8 mouse cellular contexts compared by ENCODE assay signal in the genomic region with DNA sequence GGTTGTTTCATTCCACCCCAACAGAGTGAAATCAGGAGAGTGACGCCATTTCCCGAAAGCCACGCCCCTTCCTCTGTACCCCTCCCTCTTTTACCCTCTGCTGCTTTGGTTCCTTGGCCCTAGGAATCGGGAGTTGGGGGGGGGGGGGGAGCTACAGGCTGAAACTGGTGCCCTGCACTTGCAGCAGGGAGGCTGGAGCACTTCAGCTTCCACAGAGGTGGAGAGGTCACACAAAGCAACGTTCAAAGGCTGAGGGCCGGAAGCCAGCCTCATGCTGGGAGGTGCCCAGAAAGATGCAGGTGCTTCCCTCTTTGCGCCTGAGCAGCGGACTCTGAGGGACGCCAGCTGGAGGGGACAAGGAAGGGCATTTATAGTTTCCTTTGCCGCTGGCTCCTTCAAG.
DNase-seq lines count a peak whose midpoint lies in the region; ATAC-seq lines count a peak whose summit lies in the region.

No protein-coding gene starts in this region.

- no peaks in the 10 kb centered on the region for H3K36me3 ChIP-seq in midbrain, embryonic 11.5 days (ENCODE audit: control insufficient read depth, insufficient read depth, low read length)

- peak; percentile 52 for DNase-seq in CD4-positive helper T cell, adult 2 months (ENCODE audit: low read depth, low spot score)
- peak; percentile 63 for DNase-seq in embryo, embryonic 10 days (ENCODE audit: low spot score)
- DNase-seq in heart, postnatal 14 days, result peak; percentile 28 to 39
- DNase-seq in kidney, postnatal 25 days, result peak; percentile 48 to 73
- peak; percentile 85 for DNase-seq in midbrain, embryonic 11.5 days (ENCODE audit: low spot score, missing footprints)
- peak; percentile 80 for DNase-seq in thymus, postnatal 0 days (ENCODE audit: low spot score)
- DNase-seq in cerebellum, adult 11-12 months, result no peak
- DNase-seq in layer of hippocampus, adult 8-10 months (ENCODE audit: low spot score in 2 of 2), result no peak

- no peaks in the 10 kb centered on the region for H3K4me1 ChIP-seq in midbrain, embryonic 11.5 days (ENCODE audit: control insufficient read depth, insufficient read depth, low read length)

- no peak overlapping the region for H3K27ac ChIP-seq in midbrain, embryonic 11.5 days (ENCODE audit: low read depth, low read length)

- H3K4me2 ChIP-seq in midbrain, embryonic 11.5 days, result peak overlapping the region; percentile 19; the same call in 1 of the 2 replicates

- ATAC-seq in midbrain, embryonic 11.5 days (ENCODE audit: low FRiP score), result peak; percentile 71

- WGBS in midbrain, embryonic 11.5 days, result 22% methylated on average over 10 of the region's 10 CpGs

- H3K4me3 ChIP-seq in midbrain, embryonic 11.5 days (ENCODE audit: low read depth, low read length), result 0 out of 2 replicates have a peak overlapping the region, but pooled peaks have one; percentile 4

- no peaks in the 10 kb centered on the region for H3K27me3 ChIP-seq in midbrain, embryonic 11.5 days (ENCODE audit: control insufficient read depth, insufficient read depth, low read length)

- intact Hi-C loops in heart, postnatal 14 days (cut with DNase I), result no loop called here

- no peaks in the 10 kb centered on the region for H3K9me3 ChIP-seq in midbrain, embryonic 11.5 days (ENCODE audit: control insufficient read depth, low read length)

- H3K9ac ChIP-seq in midbrain, embryonic 11.5 days (ENCODE audit: low read length), result no peak overlapping the region

Comparison
In these comparisons a context has a peak if more than half of its experiments do, and no peak if none do; other contexts are left out.
1. DNase-seq: peak in CD4-positive helper T cell, adult 2 months (single experiment), embryo, embryonic 10 days (single experiment), heart, postnatal 14 days (2 of 2), kidney, postnatal 25 days (2 of 2), midbrain, embryonic 11.5 days (single experiment) and thymus, postnatal 0 days (single experiment); none in cerebellum, adult 11-12 months (single experiment) and layer of hippocampus, adult 8-10 months (0 of 2).